Mouse (Mus musculus) CH12F3 (cell line): ENCODE measurements around the gene Zfp819.
"Not testable (repeated sequence)": the region's sequence is repeated elsewhere in the genome, so short reads cannot be mapped to it uniquely, and the experiment has no call there.

Experiments
- in situ Hi-C: fragments of 300-500 bp; cut with MboI; formaldehyde crosslinking; loops from 2 replicates; pipeline ENCODE4 v1.14.3; 2020; ENCODE audit warnings: low sequenced_read_pairs

The Zfp819 gene

DNA sequence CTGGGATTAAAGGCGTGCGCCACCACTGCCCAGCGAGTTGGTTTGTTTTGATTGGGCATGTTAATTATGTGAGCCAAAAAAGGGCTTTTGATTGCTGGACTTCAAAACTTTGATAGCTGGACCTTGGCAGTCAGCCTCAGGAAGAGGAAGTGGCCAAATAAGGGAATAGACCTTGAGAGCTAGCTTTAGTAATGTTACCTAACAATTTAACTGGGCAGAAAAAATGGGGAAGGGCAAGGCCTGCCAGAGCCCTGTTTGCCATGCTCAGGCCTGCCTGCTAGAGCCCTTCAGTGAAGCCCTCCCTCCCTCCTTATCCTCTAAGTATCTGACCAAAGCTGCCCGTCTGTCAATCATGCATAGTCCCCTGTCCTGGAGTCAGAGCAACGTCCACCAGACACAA is 35.6 kb downstream of the Zfp819 start:
- in situ Hi-C loops = no loop called here

DNA sequence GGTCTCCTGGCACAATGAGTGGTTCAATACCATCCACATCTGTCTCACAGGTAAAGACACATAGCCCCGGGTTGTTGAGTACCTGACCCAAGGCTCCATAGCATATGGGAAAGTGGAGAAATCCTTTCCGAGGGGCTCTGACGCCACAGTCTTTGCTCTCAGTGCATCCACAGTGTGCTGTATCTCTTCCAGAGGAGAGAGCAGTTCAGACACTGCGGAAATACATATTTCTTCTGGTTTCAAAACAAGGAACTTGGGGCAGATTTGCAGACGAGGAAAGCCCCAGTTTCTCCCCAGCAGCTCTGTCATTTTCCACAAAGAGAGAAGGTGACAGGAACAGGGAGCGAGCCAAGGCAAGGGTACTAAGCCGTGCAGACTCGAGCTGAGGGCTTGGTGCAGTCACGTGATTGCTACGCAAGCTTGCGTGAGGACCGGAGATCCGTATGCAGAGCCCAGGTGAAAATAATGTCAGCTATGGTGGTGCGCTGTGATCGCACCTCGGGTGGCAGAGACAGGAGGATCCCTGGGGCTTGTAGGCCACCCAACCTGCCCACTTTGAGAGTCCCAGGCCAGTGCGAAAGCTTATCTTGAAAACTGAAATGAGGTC is 36.2 kb downstream of the Zfp819 start:
- in situ Hi-C loops = no loop called here

DNA sequence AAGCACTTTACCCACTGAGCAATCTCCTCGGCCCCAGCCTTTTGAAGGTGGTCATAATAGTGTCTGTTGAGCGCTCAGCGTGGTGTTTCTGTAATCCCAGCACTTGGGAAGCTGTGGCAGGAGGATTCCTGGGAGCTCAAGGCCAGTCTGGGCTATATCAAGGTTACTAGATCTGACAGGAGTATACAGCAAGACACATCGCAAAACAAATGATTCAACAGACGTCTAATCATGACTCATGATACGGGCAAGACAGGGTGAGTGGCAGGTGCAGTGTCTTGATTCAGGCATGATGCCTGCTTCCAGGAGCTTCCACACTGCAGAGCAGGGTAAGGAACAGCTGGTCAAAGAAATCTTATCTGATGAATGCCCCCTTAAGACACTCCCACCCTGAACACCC is 45.7 kb downstream of the Zfp819 start:
- in situ Hi-C loops = no loop called here

DNA sequence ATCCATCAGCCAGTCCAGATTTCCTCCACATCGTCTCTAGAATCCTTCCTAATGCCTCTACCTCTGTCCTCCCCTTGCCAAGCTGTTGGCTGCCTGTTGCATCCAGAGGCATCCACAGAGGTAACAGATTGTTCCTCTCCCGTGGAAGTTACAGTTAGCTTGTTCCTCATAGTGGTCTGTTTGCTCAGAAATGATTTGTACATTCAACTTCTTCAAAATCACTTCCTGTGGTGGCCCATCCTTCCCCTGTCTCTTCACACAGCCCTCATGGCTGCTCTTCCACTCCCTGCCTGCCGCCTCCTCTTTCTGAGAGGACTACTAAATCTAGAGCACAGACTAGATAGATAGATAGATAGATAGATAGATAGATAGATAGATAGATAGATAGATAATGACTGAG is 47.5 kb downstream of the Zfp819 start:
- in situ Hi-C loops = no loop called here

DNA sequence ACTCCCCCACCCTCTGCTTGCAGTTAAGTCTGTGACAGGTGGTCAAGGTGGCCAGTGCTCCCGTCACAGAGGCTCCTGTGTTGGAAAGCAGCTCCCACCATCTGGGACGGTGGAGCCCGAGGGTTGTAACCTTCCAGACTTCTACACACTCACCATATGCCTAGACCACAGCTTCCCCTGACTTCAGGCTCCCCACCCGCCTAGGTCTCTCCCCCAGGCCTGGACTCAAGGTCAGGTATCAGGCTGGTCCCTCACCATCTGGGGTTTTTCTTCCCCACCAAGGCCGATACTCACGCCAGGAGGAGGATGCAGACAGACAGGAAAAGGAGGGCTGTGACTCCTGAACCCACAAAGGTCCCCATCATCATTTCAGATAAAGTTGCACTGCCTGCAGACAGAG is 49.3 kb downstream of the Zfp819 start:
- in situ Hi-C loops = no loop called here

DNA sequence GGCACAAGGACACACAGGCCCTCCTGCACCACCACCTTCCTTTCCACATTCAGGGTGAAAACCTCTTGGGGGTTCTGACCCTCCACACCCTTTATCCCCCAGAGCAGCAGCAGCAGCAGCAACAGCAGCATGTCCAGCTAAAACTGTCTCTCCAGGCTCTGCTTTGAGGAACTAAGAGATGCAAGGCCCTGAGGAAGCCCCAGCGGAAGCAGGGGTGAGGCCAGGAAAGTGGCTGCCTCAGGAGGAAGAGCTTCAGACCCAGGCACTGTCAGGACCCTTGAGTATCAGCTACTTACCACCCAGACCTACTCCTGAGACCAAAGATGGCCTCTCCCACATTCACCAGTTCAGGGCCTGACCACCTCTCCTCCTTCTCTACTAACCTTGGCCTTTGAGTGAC is 53.0 kb downstream of the Zfp819 start, which contains the start of gene Siglece:
Gene Siglece (minus strand): TSS at position 160 of the 400 bp plus-strand sequence.
- in situ Hi-C loops = no loop called here

DNA sequence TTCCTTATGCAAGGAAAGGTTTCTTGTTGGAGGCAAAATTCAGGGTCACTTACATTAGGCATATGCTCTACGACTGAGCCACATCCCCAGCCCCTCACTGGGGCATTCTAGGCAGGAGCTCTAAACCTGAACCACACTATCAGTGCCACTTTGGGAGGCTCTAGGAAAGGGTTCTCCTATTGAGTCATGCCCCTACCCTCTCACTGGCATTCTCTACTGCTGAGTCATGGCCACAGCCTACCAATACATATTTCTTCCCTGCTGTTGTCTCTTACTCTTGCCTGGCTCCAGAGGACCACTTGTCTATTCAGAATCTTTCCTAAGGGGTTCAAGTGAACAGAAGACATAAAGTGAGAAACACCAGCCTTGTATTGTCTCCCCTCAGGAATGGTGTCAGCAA is 55.8 kb downstream of the Zfp819 start:
- in situ Hi-C loops = no loop called here

DNA sequence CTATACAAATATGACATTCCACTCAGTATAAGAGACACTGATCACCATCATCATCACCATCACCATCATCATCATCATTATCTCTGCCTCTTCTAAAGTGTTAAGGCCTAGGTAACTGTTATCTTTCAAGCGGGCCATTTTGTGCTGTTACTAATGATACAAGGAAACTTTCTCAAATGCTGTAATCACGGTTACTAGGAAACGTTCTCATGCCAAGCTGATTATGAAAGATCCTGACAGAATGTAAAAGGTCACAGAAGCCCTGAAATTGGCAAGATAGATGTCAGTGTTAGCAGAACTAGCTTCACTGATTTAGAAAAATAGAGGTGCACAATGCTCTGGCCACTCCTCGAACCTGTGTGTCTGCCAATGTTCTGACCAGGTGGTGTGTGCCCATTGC is 60.3 kb downstream of the Zfp819 start:
- in situ Hi-C loops = not testable (repeated sequence)
